Mouse (Mus musculus) ES-E14 (cell line): Measurements from ENCODE around the gene Soat2.

ENCODE experiments used
- CHD2 ChIP-seq: IDR thresholded peaks from 2 replicates; pipeline ENCODE4 v1.6.1; 2014; ENCODE audit warnings: mild to moderate bottlenecking, low read depth, low read length, inconsistent platforms
- ZC3H11A ChIP-seq: IDR thresholded peaks from 2 replicates; pipeline ENCODE4 v1.6.1; 2012; ENCODE audit warnings: low read depth, mild to moderate bottlenecking, inconsistent platforms, low read length, borderline replicate concordance
- ZNF384 ChIP-seq: IDR thresholded peaks from 2 replicates; pipeline ENCODE4 v1.6.1; 2012; ENCODE audit warnings: low read depth, low read length, inconsistent platforms

GRCm38 (mm10) chr15:102145330-102145729 lies 5.0 kb upstream of the Soat2 start:
- TF ChIP-seq ZNF384 (no peak), CHD2 (no peak), ZC3H11A (no peak)
